Mouse (Mus musculus) kidney, adult 2 months (tissue): ENCODE results near the gene Ctla4.

Experiments used
- CTCF ChIP-seq: fragments of 200-500 bp; conservative IDR thresholded peaks from 2 replicates; pipeline ENCODE4 v1.5.1; 2011; ENCODE audit warnings: low read depth, mild to moderate bottlenecking, control low read depth, low read length, moderate library complexity, mixed read lengths; ENCODE audit not compliant: insufficient read depth, insufficient read length
- POLR2A ChIP-seq: fragments of 200-500 bp; IDR thresholded peaks from one replicate; pipeline ENCODE4 v1.6.1; 2011; ENCODE audit warnings: low read depth, low read length, control low read depth

GRCm38 (mm10) chr1:60861431-60861830, 25.4 kb upstream of the Ctla4 start:
- TF ChIP-seq CTCF: no peak
- no peak for TF ChIP-seq POLR2A
